Mouse (Mus musculus) cerebellum, adult 2 months (tissue): Measurements from ENCODE around the gene Rab3a. TPM values are rescaled to one million over a fixed set of nuclear protein-coding genes. Genes with fewer than 3 reads are reported as not detected.

Experiments
- DNase-seq, 2 experiments: peaks; one replicate each; pipeline ENCODE4 v3.0.0; 2021
- H3K27ac ChIP-seq: fragments of 200-500 bp; 2 replicates; pipeline ENCODE4 v1.5.1; 2012; ENCODE audit warnings: low read length, control low read depth, inconsistent platforms; ENCODE audit not compliant: insufficient read depth
- H3K27me3 ChIP-seq: fragments of 200-500 bp; 2 replicates; pipeline ENCODE4 v1.6.1; 2012; ENCODE audit warnings: inconsistent platforms, mild to moderate bottlenecking, low read length, moderate library complexity; ENCODE audit not compliant: control insufficient read depth, insufficient read depth
- H3K4me1 ChIP-seq: fragments of 200-500 bp; 2 replicates; pipeline ENCODE4 v1.6.1; 2011; ENCODE audit warnings: low read length; ENCODE audit not compliant: control insufficient read depth, insufficient read depth
- H3K4me3 ChIP-seq: fragments of 200-500 bp; replicated peaks from 2 replicates; pipeline ENCODE3; 2011; ENCODE audit warnings: mild to moderate bottlenecking, low read depth, low read length, control low read depth; ENCODE audit not compliant: insufficient read depth
- CTCF ChIP-seq: fragments of 200-500 bp; IDR thresholded peaks from 2 replicates; pipeline ENCODE4 v1.5.1; 2011; ENCODE audit warnings: low read depth, mild to moderate bottlenecking, control low read depth, low read length, moderate library complexity, borderline replicate concordance; ENCODE audit not compliant: insufficient read depth
- POLR2A ChIP-seq: fragments of 200-500 bp; IDR thresholded peaks from 2 replicates; pipeline ENCODE4 v1.6.1; 2011; ENCODE audit warnings: low read length, control low read depth, borderline replicate concordance; ENCODE audit not compliant: insufficient read depth
- WGBS: fragments of 180-500 bp; shearing (Covaris S2); methylation state at CpG from one replicate; pipeline ENCODE4 v1.1.7; 2018; 5-methylcytosine and 5-hydroxymethylcytosine counted together
- polyA plus RNA-seq: library from polyadenylated mRNA; depleted of rRNA; stranded (reverse); fragments of >200 nt; gene quantifications from 2 replicates; pipeline ENCODE4 v1.2.3, GENCODE M21; 2012; rRNA removed

The Rab3a gene
- polyA plus RNA-seq: 1,156 and 1,176 TPM in 2 replicates

GRCm38 (mm10) chr8:70754043-70754870 lies at the start of gene Rab3a:
Rab3a (plus strand) TSS chr8:70754679.
- no peak for TF ChIP-seq CTCF
- peak; percentile 72; the same call in 1 of the 2 replicates for TF ChIP-seq POLR2A
- WGBS: 8% methylated on average over 37 of the region's 37 CpGs
- Histone ChIP-seq H3K4me1 (peaks cover 29% of the 10 kb centered on the region), H3K27me3 (no peaks in the 10 kb centered on the region), H3K27ac (peak within 1 kb of the TSS; percentile 91), H3K4me3 (peak within 1 kb of the TSS; percentile 69)
- peak; percentile 95 to 99 for DNase-seq

DNA sequence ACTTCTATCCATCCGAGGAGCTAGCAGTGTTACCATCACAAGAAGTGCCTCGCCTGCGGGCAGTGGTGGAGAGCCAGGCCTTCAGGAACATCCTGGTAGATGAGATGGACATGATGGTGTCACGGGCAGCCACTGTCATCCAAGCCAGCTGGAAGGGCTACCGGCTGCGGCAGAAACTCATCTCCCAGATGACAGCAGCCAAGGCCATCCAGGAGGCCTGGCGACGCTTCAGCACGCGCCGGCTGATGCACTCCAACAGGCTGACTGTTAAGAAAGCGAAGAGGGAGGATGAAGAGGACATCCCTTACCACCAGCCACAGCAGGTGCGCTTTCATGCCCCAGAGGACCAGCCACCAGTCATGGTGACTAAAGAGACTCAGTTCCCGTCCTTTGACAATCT lies 46.2 kb upstream of the Rab3a start:
- Histone ChIP-seq H3K4me3 (no peak overlapping the region), H3K27ac (no peak overlapping the region), H3K27me3 (no peaks in the 10 kb centered on the region), H3K4me1 (peaks cover 43% of the 10 kb centered on the region)
- WGBS: 31% methylated on average over 14 of the region's 14 CpGs
- no peak for DNase-seq
- no peak for TF ChIP-seq POLR2A

DNA sequence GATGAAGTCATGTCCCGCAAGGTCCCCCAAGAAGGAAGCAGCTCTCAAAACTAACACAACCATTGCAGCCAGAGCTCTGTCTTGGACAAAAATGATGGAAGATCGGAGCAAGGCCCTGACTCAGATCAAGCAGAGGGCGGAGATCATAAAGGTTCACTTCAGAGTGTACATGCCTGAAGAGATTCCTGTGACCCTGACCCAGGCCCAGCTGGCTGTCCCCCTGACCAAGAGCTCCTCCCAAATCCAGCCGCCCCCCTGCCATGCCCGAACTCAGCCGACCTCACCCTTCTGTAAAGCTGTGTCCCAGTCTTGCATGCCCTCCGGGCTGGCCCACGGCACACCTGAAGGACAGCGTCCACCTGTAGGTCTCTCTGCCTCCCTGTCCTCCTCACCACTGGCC lies 44.7 kb upstream of the Rab3a start:
- no peaks in the 10 kb centered on the region for H3K27me3 ChIP-seq
- DNase-seq: no peak
- TF ChIP-seq CTCF (no peak), POLR2A (no peak)
- 92% methylated on average over 9 of the region's 9 CpGs for WGBS
- H3K27ac ChIP-seq: no peak overlapping the region
- H3K4me3 ChIP-seq: no peak overlapping the region
- peaks cover 28% of the 10 kb centered on the region for H3K4me1 ChIP-seq

DNA sequence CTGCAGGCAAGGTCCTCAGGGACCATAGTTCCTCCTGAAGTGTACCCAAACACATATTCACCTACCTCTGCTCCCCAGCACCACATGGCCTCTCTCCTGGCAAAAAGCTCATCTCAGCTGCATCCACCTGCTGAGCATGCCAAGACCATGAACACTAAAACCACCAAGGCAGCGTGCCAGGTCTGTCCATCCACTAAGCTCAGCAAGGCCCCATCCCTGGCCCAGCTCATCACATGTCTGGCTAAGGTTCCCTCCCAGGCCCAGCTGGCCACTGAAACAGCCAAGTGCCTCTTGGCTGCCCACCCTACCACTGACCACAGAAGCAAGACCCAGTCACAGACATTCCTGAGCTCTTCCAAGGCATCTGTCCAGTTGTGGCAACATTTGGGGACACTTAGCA lies 44.2 kb upstream of the Rab3a start:
- peaks cover 28% of the 10 kb centered on the region for H3K4me1 ChIP-seq
- DNase-seq: peak; percentile 47 to 54
- WGBS: 54% methylated on average over 1 of the region's 1 CpGs
- H3K27ac ChIP-seq: no peak overlapping the region
- H3K4me3 ChIP-seq: no peak overlapping the region
- TF ChIP-seq CTCF (no peak), POLR2A (no peak)
- H3K27me3 ChIP-seq: no peaks in the 10 kb centered on the region

- Histone ChIP-seq H3K27ac (no peak overlapping the region), H3K4me3 (no peak overlapping the region), H3K4me1 (peaks cover 28% of the 10 kb centered on the region), H3K27me3 (no peaks in the 10 kb centered on the region)
- TF ChIP-seq CTCF (no peak), POLR2A (no peak)
- no peak for DNase-seq
- 75% methylated on average over 11 of the region's 11 CpGs for WGBS
Observed at GRCm38 (mm10) chr8:70711041-70711440, 43.4 kb upstream of the Rab3a start.

DNA sequence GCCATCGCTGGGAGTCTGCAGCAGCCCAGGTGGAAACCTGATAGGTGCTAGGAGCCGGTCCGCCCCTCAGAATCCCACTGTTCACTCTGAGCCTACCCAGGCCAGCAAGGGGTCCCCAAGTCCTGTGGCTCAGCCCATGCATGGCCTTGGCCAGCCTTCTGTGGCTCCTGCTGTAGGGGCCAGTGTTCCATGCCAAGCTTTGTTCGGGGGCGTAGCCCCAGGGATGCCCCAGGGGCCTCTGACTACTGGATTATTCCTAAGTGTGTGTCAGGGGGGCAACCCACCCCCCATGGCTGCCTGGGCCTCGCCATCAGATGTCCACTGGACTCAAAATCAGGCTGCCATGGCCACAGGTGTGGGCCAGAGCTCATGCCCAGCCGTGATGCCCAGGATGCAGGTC lies 40.5 kb upstream of the Rab3a start:
- Histone ChIP-seq H3K4me1 (peaks cover 15% of the 10 kb centered on the region), H3K4me3 (no peak overlapping the region), H3K27me3 (no peaks in the 10 kb centered on the region), H3K27ac (no peak overlapping the region)
- DNase-seq: no peak
- no peak for TF ChIP-seq POLR2A
- TF ChIP-seq CTCF: no peak
- 78% methylated on average over 7 of the region's 7 CpGs for WGBS

DNA sequence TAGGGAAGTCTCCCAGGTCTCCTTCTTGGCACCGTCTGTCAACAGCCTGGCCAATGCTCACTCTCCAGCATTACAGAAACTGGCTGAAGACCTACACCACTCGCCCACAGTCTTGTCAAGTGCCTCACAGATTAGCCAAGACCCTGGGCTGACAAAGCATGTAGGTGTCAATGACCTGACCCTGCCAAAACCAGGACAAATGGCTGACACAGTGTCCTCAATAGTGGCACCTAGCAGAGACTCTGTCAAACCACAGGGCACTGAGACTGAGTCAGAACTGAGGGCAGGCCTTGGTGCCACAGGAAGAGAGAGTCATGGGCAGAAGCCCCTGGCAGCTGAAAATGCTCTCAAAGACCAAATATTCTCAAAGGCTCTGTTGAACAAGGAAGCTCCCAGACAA lies 39.4 kb upstream of the Rab3a start:
- TF ChIP-seq CTCF: no peak
- TF ChIP-seq POLR2A: no peak
- Histone ChIP-seq H3K27me3 (no peaks in the 10 kb centered on the region), H3K27ac (no peak overlapping the region), H3K4me3 (no peak overlapping the region), H3K4me1 (peaks cover 12% of the 10 kb centered on the region)
- no peak for DNase-seq
- 64% methylated on average over 2 of the region's 2 CpGs for WGBS

- Histone ChIP-seq H3K27ac (no peak overlapping the region), H3K4me1 (no peaks in the 10 kb centered on the region; the same call in 1 of the 2 replicates), H3K27me3 (no peaks in the 10 kb centered on the region), H3K4me3 (no peak overlapping the region)
- DNase-seq: peak in 1 of 2 experiments; percentile 10
- TF ChIP-seq POLR2A (no peak), CTCF (no peak)
- 79% methylated on average over 40 of the region's 40 CpGs for WGBS
Observed at GRCm38 (mm10) chr8:70716521-70717400, 37.7 kb upstream of the Rab3a start.
